Mouse (Mus musculus) bone marrow, adult 2 months (tissue): ENCODE measurements around the gene Prr3.

Experiments
- CTCF ChIP-seq: fragments of 200-500 bp; IDR thresholded peaks from 2 replicates; pipeline ENCODE4 v1.5.1; 2011; ENCODE audit warnings: low read length, control low read depth; ENCODE audit not compliant: control insufficient read depth, insufficient read depth
- POLR2A ChIP-seq: fragments of 200-500 bp; IDR thresholded peaks from 2 replicates; pipeline ENCODE4 v1.6.1; 2011; ENCODE audit warnings: low read depth, mild to moderate bottlenecking, control low read depth, low read length, borderline replicate concordance; ENCODE audit not compliant: control insufficient read depth

DNA sequence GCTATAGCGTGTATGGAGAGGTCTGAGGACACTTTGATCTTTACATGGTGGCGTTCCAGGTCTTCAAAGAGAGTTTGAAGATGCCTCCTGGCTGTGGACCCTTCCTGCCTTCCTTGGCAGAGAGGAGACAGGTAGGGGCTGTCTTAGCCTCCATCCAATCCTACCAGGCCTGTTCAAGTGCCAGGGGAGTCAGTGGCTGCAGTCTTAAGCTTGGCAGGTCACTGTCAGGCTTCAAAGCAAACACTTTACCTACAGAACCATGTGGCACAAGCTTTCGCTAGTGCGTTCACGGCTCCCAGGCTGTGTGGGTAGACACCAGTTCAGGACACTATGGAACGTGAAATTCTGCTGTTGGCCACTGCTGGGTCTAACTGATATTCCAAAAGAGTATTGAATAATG, 42.9 kb upstream of the Prr3 start:
- no peak for TF ChIP-seq POLR2A
- TF ChIP-seq CTCF = no peak
